Mouse (Mus musculus) adrenal gland, postnatal 36 days (tissue): ENCODE measurements at regions not wholly inside any gene's neighbourhood (a gene's known extent, or its start where the extent isn't known, plus 50 kb on each side); places are given as distances from the start of the nearest gene placed in this dataset.
"Not testable (repeated sequence)": the region's sequence is repeated elsewhere in the genome, so short reads cannot be mapped to it uniquely, and the experiment has no call there.

Source experiments
- DNase-seq, 2 experiments: peaks; one replicate each; pipeline ENCODE4 v3.0.0; 2021; ENCODE audit warnings: mixed read lengths in 1 of 2

GRCm38 (mm10) chr1:80969927-80970326 lies 106.8 kb upstream of the Nyap2 start:
- DNase-seq, result no peak

DNA sequence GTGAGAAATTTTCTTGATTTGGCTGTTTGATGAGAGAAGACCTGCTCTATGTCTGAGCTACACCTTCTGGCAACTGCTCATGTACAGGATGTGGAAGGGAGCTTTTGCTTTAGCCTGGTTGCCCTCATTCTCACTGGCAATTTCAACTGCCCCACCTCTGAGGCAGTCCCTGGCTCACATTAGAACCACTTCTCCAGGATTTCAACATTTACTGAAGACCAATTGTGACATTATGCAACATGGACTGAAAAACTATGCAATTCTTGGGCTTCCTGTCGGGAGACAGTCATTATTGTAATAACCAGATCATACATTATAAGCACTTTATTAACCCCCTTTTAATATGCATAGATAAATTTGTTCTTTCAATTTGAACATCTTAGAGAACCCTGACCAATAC lies 107.6 kb upstream of the Nyap2 start:
- DNase-seq, result no peak

DNA sequence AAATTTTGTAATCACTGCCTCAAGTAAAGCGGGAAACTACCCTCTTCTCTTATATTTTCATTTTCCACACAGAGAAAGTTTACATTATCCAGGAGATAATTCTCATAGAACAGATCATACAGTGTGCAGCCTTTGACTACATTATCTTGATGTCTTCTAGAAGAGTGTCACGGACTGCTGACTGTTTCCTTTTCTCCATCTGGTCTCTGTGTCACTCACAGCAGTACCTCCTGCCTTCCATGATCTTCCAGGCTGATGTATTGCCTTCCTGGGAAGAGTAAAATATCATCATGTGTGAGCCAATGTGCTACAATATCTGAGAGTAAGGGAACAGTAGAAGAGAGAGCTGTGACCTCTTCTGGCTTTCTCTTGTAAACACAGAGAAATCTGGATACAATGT lies 111.0 kb upstream of the Nyap2 start:
- no peak for DNase-seq

DNA sequence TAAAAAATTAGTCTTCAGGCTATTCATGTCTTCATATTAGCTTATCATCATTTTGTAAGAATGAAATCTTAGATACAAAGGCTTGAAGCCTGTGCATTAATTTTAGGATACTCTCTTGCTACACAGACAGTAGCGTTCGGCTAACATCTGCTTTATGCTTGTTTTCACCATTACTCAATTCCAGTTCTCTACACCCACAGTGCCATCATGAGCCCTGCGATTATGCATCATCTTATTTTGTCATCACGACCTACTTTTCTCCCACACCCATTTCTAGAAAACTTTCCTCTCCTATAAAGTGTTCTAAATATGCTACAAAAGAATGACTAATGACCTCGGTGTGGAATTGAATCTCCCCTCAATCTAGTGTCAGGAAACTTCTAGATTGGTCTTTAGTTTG lies 112.4 kb upstream of the Nyap2 start:
- no peak for DNase-seq

DNA sequence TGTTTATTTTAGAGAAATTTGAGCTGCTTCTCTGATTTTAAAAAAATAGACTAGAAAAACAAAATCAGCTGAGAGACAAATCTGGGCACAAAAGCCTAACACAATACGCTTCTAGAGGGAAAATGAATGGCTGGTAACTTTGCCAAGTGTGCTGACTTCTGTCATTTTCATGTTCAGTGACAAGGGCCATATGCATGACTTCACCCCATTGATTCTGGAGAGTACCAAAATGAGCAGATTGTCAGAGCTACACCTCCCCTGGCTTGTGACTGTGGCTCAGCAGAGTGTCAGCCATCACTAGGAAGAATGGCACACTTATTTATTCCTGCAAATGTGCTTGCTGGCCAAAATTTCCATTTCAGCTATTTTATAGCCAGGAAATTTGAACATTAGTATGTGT lies 112.9 kb upstream of the Nyap2 start:
- DNase-seq, result no peak

DNA sequence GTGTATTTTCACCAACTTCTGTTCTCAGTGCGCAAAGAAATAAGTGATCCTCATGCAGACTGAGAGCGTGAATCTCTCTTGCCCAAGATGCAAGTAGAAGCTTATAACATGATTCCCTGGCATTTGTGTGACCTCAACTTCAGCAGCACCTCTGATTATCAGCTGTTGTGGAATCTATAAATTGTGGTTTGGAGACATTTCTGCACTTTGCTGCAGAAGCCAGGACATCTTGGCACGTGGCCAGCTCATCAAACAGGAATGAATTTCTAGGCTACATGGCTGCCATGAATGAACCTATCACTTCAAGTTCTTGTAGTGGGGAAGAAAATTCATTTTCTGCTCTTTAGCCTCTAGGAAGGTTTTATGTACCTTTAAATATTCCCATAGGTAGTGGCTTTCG lies 126.3 kb upstream of the Nyap2 start:
- peak in 1 of 2 experiments; percentile 0 for DNase-seq

GRCm38 (mm10) chr1:80946049-80946448 lies 130.7 kb upstream of the Nyap2 start:
- not testable (repeated sequence) for DNase-seq

- DNase-seq, result no peak
These were observed 137.4 kb upstream of the Nyap2 start for GRCm38 (mm10) chr1:80939372-80939771.

DNA sequence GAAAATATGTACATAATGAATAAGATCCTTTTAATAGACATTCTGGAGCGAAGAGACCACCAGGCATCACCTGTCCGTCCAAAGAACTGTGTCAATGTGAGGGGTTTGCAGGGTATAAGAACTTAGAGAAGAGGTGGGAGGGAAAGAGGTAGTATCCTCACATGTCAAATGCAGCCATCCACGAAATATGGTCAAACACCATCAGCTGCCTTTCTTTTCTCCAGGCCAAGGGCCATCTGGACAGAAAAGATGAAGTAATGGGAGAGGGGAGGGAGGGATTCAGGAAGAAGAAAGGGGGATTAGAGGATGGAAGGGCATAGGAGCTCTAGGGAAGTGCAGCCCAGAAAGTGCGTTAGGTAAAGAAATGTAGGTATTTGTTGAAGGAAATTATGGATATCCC lies 141.0 kb upstream of the Dock10 start:
- no peak for DNase-seq

DNA sequence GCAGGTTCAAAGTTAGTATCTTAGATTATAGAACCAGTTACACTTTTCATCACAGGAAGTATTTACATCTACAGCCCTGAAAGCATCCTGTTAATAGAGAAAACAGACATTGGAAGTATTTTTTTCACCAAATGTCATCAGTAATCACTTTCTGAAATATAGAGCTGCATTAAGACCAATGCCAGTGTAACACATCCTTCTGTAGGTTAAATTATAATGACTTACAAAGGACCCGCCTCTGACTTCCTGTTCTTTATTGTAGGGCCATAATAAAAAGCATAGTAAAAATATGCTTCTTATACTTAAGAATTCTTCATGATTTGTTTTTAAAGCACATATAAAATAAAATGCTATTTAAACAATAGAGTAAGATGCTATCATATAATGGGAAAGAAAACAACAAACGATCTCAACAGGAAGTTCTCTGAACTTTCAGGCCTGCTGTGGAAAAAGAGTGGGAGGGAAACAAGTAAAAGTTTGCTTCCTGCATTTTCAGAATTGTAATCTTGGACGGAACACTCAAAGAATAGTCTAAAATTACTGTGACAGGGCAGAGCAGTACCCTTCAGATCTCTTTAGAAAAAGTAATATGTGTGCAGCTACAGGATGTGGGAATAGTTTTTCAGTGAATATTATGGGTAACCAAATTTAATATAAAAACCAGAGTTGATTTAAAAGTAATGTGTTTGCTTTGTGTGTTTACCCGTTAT lies 116.0 kb upstream of the Dock10 start:
- no peak for DNase-seq

DNA sequence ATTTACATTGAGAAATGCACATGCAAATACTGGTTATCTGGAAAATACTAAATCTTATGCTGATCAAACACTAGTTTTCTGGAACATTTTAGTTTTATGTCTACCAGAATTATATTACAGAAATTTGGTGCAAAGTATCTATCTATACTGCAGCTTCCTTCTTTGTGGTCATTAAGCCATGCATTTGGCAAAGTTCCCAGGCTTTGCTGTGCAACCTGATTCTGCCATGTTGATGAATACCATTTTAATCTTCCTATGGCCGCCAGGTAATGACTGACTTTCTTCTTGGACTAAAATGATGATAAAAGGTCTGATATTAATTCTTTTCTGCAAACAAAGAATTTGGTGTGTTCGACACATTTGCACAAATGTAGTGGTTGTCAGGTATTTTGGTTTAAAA lies 115.3 kb upstream of the Dock10 start:
- no peak for DNase-seq

- no peak for DNase-seq
These were observed 110.5 kb upstream of the Dock10 start for GRCm38 (mm10) chr1:80868805-80869204.

DNA sequence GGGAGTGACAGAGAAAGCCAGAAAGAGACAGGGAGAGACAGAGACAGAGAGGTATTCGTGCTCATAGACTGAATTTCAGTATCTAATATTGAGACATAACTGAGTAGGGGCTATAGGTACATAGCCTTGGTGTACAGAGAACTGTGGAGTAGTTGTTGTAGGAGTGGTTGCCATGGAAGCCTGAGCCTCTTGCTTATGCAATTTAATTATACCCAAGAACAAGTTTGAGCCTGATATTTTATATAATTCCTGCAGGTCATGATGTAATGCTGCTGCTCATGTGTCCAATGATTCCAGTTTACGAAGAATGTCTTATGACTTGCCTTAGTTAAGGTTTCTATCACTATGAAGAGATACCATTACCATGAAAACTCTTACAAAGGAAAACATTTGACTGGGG lies 98.7 kb upstream of the Dock10 start:
- no peak for DNase-seq

DNA sequence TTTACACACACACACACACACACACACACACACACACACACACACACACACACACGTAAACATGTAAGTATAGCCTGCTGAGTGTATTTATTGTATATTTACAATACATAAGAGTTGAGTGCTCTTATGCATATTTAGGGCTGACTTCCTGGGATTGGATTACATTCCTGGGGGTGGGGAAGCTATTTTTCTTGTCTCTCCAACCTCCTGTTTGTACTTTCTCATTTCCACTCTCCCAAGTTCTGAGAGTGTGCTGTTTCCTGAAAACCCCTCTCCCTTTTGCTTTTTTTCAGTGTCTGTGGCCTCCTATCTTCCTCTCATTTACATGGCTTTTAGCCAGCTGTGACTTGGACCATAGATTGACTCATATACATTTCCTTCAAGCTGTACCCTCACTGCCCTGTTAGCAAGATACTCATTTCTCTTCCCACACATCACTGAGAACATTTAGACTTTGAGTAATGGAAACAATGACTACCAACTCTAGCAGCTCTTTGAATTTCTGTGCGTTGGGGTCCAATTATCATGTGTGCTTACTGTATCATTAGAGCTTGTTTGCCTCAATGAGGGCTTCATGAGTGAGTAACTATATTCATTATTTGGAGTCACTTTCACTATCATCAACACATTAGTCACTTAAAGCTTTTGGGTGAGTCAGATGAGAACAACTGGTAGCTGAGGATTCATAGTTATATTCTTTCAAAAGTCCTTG lies 96.8 kb upstream of the Dock10 start:
- DNase-seq, result no peak

- peak in 1 of 2 experiments; percentile 0 for DNase-seq
These were observed 96.0 kb upstream of the Dock10 start for GRCm38 (mm10) chr1:80854289-80854701.

DNA sequence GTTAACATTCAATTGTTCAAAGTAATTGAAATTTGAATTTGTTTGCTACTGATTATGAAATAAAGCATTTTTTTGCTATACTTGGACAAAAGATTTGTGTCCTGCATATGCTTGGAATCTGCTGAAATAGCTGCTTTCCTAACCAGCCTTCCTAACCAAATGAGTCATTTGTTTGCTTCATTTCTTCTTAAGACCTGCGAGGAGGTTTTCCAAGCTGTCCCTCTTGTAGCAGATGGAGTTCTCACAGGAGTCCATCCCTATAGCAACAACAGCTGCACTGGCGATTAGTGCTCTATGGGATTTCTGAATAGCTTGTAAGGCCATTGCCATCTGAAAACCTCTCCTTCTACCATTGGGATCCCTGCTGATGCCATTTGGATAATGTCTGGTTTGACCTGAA lies 94.4 kb upstream of the Dock10 start:
- no peak for DNase-seq

DNA sequence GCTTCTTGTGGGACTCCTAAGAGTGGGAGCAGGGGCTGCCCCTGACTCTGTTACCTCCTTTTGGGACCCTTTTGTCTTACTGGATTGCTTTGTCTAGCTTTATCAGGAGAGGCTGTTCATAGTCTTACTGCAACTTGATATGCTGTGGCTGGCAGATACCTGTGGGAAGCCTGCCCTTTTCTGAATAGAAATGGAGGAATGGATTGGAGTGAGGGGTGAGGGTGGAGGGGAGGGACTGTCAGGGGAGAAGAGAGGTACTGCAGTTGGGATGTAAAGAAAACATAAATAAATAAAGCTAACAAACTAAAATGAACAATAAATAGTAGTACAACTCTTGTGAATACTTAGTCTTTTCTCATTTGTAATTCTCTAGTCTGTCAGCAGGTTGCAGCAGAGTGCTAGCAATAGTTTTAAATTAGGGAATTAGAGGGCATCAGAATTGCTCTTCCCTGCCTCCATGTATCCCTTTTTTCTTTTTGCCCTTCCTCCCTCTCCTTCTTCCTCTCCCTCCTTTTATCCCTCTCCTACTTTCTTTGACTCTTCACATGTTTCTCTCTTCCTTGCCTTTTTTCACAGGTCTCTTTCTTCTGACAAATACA lies 72.0 kb upstream of the Dock10 start:
- DNase-seq, result peak in 1 of 2 experiments; percentile 4

GRCm38 (mm10) chr1:80826383-80826782 lies 68.1 kb upstream of the Dock10 start:
- DNase-seq, result no peak

GRCm38 (mm10) chr1:80823953-80824352 lies 65.6 kb upstream of the Dock10 start:
- DNase-seq, result peak in 1 of 2 experiments; percentile 1

GRCm38 (mm10) chr1:80822185-80822584 lies 63.9 kb upstream of the Dock10 start:
- no peak for DNase-seq

- DNase-seq, result no peak
These were observed 54.6 kb upstream of the Dock10 start for GRCm38 (mm10) chr1:80812906-80813305.
